Mouse (Mus musculus) embryonic stem cell, embryonic (primary cell): ENCODE measurements at regions not wholly inside any gene's neighbourhood (a gene's known extent, or its start where the extent isn't known, plus 50 kb on each side); places are given as distances from the start of the nearest gene placed in this dataset.

ENCODE experiments used
- CTCF ChIA-PET, 4 experiments: fragments of 300-600 bp in 2 of 4; fragments of 350-600 bp in 2 of 4; sonication (Branson Sonifier 250); formaldehyde crosslinking; loops; one replicate each; lab custom pipeline; 2022; ENCODE audit warnings: inconsistent platforms in 2 of 4; lab: Charles Lee
- POLR2A ChIA-PET, 4 experiments: fragments of 300-600 bp in 2 of 4; fragments of 350-600 bp in 2 of 4; sonication (Branson Sonifier 250); formaldehyde crosslinking; loops; one replicate each; lab custom pipeline; 2022; ENCODE audit warnings: antibody characterized with exemption in 4 of 4, inconsistent platforms in 1 of 4; lab: Charles Lee

GRCm38 (mm10) chr10:43706001-43706988 is 128.2 kb downstream of the Cd24a start:
- ChIA-PET POLR2A (interaction anchor here in 3 of 4 experiments (0.5 to 2.0 kb wide), 7 partner anchors 12 to 140 kb away, joined by 3 to 5 read pairs (median 4); no protein-coding TSS in a partner anchor), CTCF (interaction anchor here in 2 of 4 experiments (0.6 to 1.4 kb wide), 8 partner anchors 12 to 804 kb away, joined by 3 to 11 read pairs (median 4); no protein-coding TSS in a partner anchor)

DNA sequence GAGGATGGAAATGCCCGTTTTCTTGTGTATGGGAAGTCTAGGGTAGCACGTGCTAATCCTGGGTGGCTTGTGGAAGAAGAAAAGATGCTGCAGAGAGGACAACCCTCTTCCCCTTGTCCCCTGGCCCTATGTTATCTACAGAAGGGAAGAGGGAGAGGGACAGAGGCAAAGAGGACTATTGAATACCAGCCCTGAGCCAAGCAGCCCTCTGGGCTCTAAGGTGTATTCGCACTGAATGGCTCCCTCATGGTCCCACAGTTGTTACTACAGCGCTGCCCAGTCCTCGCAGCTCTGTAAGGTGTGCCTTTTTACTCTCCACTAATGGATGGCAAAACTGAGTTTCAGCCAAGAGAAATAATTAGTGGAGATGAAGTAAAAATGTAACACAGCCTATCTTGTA is 128.9 kb downstream of the Cd24a start:
- POLR2A ChIA-PET = interaction anchor here in 3 of 4 experiments (0.5 to 1.0 kb wide), 7 partner anchors 8 to 206 kb away, joined by 3 to 4 read pairs (median 3); no protein-coding TSS in a partner anchor
- CTCF ChIA-PET = interaction anchor here in 2 of 4 experiments (0.6 to 1.4 kb wide), 3 partner anchors 63 to 649 kb away, joined by 3 to 6 read pairs (median 4); no protein-coding TSS in a partner anchor

DNA sequence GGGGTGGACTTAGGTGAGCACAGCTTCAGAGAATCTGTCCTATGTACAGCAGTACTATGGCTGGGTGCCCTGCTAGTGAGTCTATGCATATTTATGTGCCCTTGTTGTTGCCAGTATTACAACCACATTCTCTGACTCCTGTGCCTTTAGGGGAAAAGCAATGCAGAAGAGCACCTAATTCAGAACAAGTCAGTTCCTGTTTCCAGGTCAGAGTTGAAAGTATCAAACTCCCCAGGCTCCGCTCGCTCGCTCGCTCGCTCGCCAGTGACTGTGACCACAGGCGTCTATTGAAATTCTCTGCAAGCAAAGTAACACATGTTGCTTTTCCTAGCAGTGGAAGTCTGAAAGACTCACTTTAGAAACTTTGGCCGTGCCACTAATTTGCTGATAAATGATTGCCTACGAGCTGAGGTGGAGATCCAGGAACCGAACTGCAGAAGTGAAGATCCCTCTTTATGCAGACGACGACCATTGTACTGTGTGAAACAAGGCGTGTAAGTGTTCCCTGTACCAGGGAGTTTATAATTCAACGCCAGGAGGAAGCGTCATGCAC is 129.8 kb downstream of the Cd24a start:
- ChIA-PET CTCF (interaction anchor here in 1 of 4 experiments (1.4 kb wide), 1 partner anchor 64 kb away, joined by 4 read pairs; no protein-coding TSS in a partner anchor), POLR2A (interaction anchor here in 2 of 4 experiments (0.7 to 1.0 kb wide), 3 partner anchors 9 to 33 kb away, joined by 3 read pairs; no protein-coding TSS in a partner anchor)

- CTCF ChIA-PET = no interaction called here
- POLR2A ChIA-PET = no interaction called here
Measured at GRCm38 (mm10) chr10:43709278-43710033, 131.4 kb downstream of the Cd24a start.

DNA sequence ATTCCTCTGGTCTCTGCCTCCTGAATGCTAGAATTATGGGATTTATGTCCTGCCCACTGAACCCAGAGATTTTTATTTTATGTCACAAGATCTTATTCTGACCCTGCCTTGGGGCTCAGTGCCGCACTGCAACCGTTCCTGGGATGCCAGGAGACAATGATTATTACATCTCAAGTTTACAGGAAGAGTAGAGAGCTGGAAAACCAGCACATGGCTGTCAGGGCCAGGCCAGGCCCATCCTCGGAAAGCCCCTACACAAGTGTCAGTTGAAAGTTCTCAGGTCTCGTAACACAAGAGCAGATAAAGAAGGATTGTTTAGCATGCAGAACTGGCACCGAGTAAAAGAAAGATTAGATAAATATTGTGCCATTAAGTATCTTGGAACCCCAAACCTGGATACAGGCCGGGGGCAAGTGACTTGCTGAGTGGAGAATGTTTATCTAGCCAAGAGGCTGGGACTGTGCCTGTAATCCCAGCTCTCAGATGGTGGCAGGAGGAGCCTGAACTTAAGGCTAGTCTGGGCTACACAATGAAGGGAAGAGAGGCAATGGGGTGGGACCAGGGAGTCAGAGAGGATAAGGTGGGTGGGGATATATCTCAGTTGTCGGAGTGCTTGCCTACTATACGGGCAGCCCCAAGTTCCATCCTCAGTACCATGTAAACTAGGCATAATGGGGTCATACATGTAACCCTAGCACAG is 132.3 kb downstream of the Cd24a start:
- POLR2A ChIA-PET = no interaction called here
- CTCF ChIA-PET = no interaction called here

DNA sequence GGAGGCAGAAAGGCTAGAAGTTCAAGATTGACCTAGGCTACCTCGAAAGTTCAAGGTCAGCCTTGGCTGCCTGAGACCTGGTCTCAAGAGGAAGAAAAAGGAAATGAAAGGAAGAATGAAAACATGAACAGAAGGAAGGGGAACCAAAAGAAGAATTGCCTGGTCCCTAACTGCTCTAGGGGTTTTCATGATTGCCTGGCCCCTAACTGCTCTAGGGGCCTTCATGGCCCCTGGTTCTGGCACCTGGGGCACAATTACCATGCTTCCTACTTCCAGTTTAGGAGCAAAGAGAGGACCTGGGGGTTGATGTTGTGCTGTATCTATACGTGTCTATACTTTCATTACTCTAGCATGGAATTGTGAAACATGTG is 132.8 kb downstream of the Cd24a start:
- CTCF ChIA-PET = no interaction called here
- POLR2A ChIA-PET = interaction anchor here in 1 of 4 experiments (1.3 kb wide), 1 partner anchor 10 kb away, joined by 3 read pairs; no protein-coding TSS in a partner anchor

GRCm38 (mm10) chr10:43712657-43713056 is 134.6 kb downstream of the Cd24a start:
- POLR2A ChIA-PET = no interaction called here

GRCm38 (mm10) chr10:43718768-43719167 is 140.7 kb downstream of the Cd24a start:
- ChIA-PET CTCF (interaction anchor here in 2 of 4 experiments (0.6 to 0.8 kb wide), 2 partner anchors 13 to 746 kb away, joined by 4 to 6 read pairs; no protein-coding TSS in a partner anchor), POLR2A (interaction anchor here in 3 of 4 experiments (0.5 to 1.4 kb wide), 6 partner anchors 20 to 138 kb away, joined by 3 to 6 read pairs (median 3); no protein-coding TSS in a partner anchor)

More at GRCm38 (mm10) chr10:43712657-43713056, 134.6 kb downstream of the Cd24a start:
- CTCF ChIA-PET = no interaction called here

DNA sequence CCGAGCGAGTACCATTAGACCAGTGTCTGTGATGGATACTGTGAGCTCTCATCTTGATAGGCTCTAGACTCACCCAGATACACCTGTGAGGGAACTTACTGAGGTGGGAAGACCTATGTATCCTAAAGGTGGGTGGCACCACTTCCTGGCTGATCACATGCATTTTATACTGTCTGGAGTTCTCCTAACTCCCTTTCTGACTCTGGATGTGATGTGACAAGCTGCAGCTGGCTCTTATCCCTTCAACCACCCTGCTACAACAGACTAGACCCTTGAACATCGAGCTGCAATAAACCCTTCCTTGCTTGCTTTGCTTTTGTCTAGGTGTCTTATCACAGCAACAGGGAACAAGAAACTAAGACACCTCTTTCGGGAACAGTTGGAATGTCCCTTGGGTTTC is 143.3 kb downstream of the Cd24a start:
- ChIA-PET POLR2A (interaction anchor here in 2 of 4 experiments (1.1 to 1.2 kb wide), 2 partner anchors 10 to 21 kb away, joined by 3 read pairs; no protein-coding TSS in a partner anchor), CTCF (no interaction called here)

DNA sequence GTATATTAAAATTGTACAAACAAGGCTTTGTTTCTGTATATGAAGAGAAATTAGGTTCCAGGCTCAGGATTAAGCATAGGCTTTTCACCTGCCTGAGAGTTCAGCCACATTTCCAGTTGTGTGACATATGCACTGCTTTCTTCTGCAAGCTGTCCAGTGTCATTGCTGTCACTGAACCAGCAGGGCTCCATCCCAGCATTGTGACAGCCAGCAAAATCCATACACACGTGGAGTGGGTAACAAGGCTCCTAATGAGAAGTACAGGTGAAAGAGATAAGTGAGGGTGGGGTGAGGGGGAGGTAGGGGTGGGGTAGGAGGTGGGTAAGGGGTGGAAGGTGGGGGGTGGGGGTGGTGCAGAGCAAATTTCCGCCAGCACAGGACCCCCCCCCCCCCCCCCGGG is 144.1 kb downstream of the Cd24a start:
- CTCF ChIA-PET = no interaction called here
- POLR2A ChIA-PET = interaction anchor here in 3 of 4 experiments (0.9 to 1.1 kb wide), 4 partner anchors 20 to 143 kb away, joined by 3 to 9 read pairs (median 3); no protein-coding TSS in a partner anchor

DNA sequence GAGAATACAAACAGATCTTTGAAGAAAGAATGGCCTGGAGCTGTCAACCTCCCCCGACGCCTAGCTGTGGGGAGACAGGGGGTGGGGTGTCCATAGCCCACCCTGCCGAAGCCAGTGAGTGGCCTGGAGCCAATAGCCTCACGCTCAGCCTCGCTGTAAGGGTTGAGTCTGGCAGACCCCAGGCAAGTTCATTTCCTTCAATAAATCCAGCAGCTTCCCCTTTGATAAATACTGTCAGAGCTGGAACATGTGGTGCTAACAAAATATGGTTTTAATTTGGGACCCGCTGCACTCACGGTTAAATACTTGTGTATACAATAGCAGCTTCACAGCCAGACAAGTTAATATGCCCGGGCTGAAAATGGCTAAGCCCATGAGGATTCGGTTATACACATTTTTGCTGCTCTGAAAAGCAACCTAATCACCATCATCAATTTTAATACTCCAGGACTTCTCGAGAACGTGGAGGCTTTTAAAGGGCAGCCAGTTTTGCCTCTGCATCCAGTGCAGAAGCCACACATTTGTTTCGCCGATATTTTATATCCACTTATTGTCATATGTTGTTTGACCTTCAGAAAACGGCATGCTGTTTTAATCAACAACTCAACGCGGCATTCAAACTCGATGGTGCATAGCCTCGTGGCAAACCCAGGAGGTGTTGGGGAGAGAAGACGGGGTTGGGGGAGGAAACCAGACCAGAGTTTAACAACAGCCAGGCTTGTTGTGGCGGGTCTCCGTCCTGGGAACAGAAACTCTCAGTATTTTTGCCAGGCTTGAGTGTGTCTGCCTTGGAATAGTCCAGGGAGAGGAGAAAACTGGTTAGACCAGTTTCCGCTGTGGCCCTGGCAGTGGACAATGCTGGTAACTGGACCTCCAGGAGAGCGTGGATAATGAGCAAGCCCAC is 144.9 kb downstream of the Cd24a start:
- POLR2A ChIA-PET = interaction anchor here in 3 of 4 experiments (0.9 to 1.3 kb wide), 5 partner anchors 19 to 143 kb away, joined by 3 to 11 read pairs (median 3); no protein-coding TSS in a partner anchor
- CTCF ChIA-PET = no interaction called here

GRCm38 (mm10) chr10:43723615-43723937 is 145.5 kb downstream of the Cd24a start:
- POLR2A ChIA-PET = interaction anchor here in 2 of 4 experiments (0.7 to 1.3 kb wide), 3 partner anchors 9 to 19 kb away, joined by 3 to 11 read pairs (median 3); no protein-coding TSS in a partner anchor
- CTCF ChIA-PET = no interaction called here

GRCm38 (mm10) chr10:43727746-43728145 is 149.7 kb downstream of the Cd24a start:
- ChIA-PET CTCF (interaction anchor here in 1 of 4 experiments (0.6 kb wide), 1 partner anchor 99 kb away, joined by 7 read pairs; no protein-coding TSS in a partner anchor), POLR2A (no interaction called here)

GRCm38 (mm10) chr10:43729184-43729583 is 151.1 kb downstream of the Cd24a start:
- ChIA-PET POLR2A (interaction anchor here in 1 of 4 experiments (1.2 kb wide), 1 partner anchor 10 kb away, joined by 3 read pairs; no protein-coding TSS in a partner anchor), CTCF (no interaction called here)

- ChIA-PET POLR2A (no interaction called here), CTCF (no interaction called here)
Measured at GRCm38 (mm10) chr10:43733618-43734415, 155.7 kb downstream of the Cd24a start.

- POLR2A ChIA-PET = interaction anchor here in 2 of 4 experiments (0.6 to 5.4 kb wide), 4 partner anchors 10 to 243 kb away, joined by 3 to 36 read pairs (median 4); partner anchors contain the start of gene Cd24a (in 1 of the 2)
- CTCF ChIA-PET = interaction anchor here in 1 of 4 experiments (0.5 kb wide), 1 partner anchor 410 kb away, joined by 3 read pairs; no protein-coding TSS in a partner anchor
Measured at GRCm38 (mm10) chr10:43739181-43739580, 161.1 kb downstream of the Cd24a start.
